Mouse (Mus musculus) spleen, adult 2 months (tissue): Measurements from ENCODE around the gene Hrh2.

Source experiments
- CTCF ChIP-seq: fragments of 200-500 bp; IDR thresholded peaks from 2 replicates; pipeline ENCODE4 v1.5.1; 2011; ENCODE audit warnings: mild to moderate bottlenecking, inconsistent platforms; ENCODE audit not compliant: insufficient read depth, insufficient read length, insufficient replicate concordance; ENCODE audit errors: extremely low read depth
- POLR2A ChIP-seq: fragments of 200-500 bp; IDR thresholded peaks from 2 replicates; pipeline ENCODE4 v1.6.1; 2011; ENCODE audit warnings: low read depth, low read length, inconsistent platforms

DNA sequence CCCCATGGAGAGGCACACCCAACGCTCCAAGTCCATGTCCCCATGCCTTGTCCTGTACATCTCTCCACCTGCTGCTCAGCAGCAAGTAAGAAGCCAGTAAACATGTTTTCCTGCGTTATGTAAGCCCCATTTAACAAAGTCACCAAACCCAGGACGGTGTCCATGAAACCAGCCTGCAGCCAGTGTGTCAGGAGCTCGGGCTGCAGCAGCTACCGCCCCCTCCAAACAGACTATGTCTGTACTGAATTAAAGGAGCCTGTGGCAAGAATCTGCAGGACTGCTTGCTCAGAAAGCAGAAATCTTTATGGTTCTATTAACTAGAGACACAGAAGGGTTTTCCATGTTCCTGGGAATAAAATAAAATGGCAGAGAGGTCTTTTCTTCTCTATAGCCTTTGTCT is 53.3 kb downstream of the Hrh2 start:
- TF ChIP-seq POLR2A (no peak), CTCF (no peak)
